Mouse (Mus musculus): Measurements from ENCODE around the gene Grb10.

DNA sequence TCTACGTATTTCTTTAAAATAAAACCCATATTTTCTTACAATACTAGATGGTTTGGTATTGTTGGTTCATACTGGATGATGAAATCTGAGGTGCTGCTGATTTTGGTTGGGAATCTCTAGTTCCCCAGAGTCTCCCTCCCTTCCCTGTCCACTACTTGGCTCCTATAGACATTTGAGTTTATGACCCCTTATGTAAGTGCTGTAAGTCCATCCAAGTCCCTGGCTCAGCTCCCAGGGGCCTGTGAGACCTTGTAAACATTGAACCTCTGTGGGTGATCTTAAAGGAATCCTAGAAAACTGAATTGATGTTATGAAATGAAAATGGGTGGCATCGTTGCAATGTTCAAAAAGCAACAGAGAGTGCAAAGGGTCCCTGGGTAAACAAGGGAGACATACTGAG, 40.7 kb upstream of the Grb10 start:
- no peak for TF ChIP-seq CTCF (IDR thresholded peaks at IDR 0.05; ENCODE audit: low read depth, low read length)
- no peak for TF ChIP-seq GATA1 (IDR thresholded peaks at IDR 0.05; ENCODE audit: borderline replicate concordance, low read length)
